Mouse (Mus musculus) cerebellum, postnatal 36 days (tissue): ENCODE data around the gene Scn3a.
"Not testable (repeated sequence)": the region's sequence is repeated elsewhere in the genome, so short reads cannot be mapped to it uniquely, and the experiment has no call there.

Experiments used
- DNase-seq, 2 experiments: peaks; one replicate each; pipeline ENCODE4 v3.0.0; 2021 to 2022; ENCODE audit warnings: mixed read lengths in 2 of 2

The Scn3a gene

GRCm38 (mm10) chr2:65483434-65483833, 84.0 kb downstream of the Scn3a start:
- DNase-seq = no peak

- DNase-seq = no peak
Observed at GRCm38 (mm10) chr2:65481007-65481672, 86.3 kb downstream of the Scn3a start.

- no peak for DNase-seq
Observed at GRCm38 (mm10) chr2:65471311-65471882, 96.0 kb downstream of the Scn3a start.

- DNase-seq = no peak
Observed at GRCm38 (mm10) chr2:65465694-65466093, 101.7 kb downstream of the Scn3a start.

GRCm38 (mm10) chr2:65453763-65454162, 113.7 kb downstream of the Scn3a start:
- no peak for DNase-seq

GRCm38 (mm10) chr2:65451401-65452078, 115.9 kb downstream of the Scn3a start:
- DNase-seq = not testable (repeated sequence)

- DNase-seq = no peak
Observed at GRCm38 (mm10) chr2:65450449-65451360, 116.7 kb downstream of the Scn3a start.

- no peak for DNase-seq
Observed at GRCm38 (mm10) chr2:65449126-65449828, 118.2 kb downstream of the Scn3a start.

- no peak for DNase-seq
Observed at GRCm38 (mm10) chr2:65443082-65443481, 124.3 kb downstream of the Scn3a start.

- DNase-seq = no peak
Observed at GRCm38 (mm10) chr2:65441566-65441965, 125.9 kb downstream of the Scn3a start.

GRCm38 (mm10) chr2:65441110-65441509, 126.3 kb downstream of the Scn3a start:
- DNase-seq = no peak

- DNase-seq = no peak
Observed at GRCm38 (mm10) chr2:65436917-65437316, 130.5 kb downstream of the Scn3a start.

GRCm38 (mm10) chr2:65423501-65423900, 143.9 kb downstream of the Scn3a start:
- no peak for DNase-seq

- DNase-seq = no peak
Observed at GRCm38 (mm10) chr2:65421259-65422255, 145.9 kb downstream of the Scn3a start.

GRCm38 (mm10) chr2:65418608-65419007, 148.8 kb downstream of the Scn3a start:
- no peak for DNase-seq

GRCm38 (mm10) chr2:65416535-65416934, 150.9 kb downstream of the Scn3a start:
- no peak for DNase-seq

GRCm38 (mm10) chr2:65415294-65415693, 152.1 kb downstream of the Scn3a start:
- no peak for DNase-seq

GRCm38 (mm10) chr2:65414806-65415281, 152.6 kb downstream of the Scn3a start:
- DNase-seq = peak; percentile 11

- peak; percentile 4 to 11 for DNase-seq
Observed at GRCm38 (mm10) chr2:65414237-65414636, 153.2 kb downstream of the Scn3a start.

GRCm38 (mm10) chr2:65413746-65414145, 153.7 kb downstream of the Scn3a start:
- DNase-seq = peak in 1 of 2 experiments; percentile 5
